Mouse (Mus musculus) neural tube, embryonic 12.5 days (tissue): ENCODE measurements around the gene Hist1h2af. TPM values are rescaled to one million over a fixed set of nuclear protein-coding genes. Genes with fewer than 3 reads are reported as not detected.
"Not testable (repeated sequence)": the region's sequence is repeated elsewhere in the genome, so short reads cannot be mapped to it uniquely, and the experiment has no call there.

Experiments used
- ATAC-seq: fragments of 200-750 bp; cut with Nextera tagmentation; 2 replicates; pipeline ENCODE4 v1.8.0; 2017; ENCODE audit warnings: low read depth, mild to moderate bottlenecking, moderate TSS enrichment, moderate library complexity; ENCODE audit not compliant: low FRiP score
- H3K27ac ChIP-seq: fragments of 300-500 bp; sonication (generic); 2 replicates; pipeline ENCODE4 v1.5.1; 2016
- H3K27me3 ChIP-seq: fragments of 300-500 bp; sonication (generic); replicated peaks from 2 replicates; pipeline ENCODE4 v1.6.1; 2016; ENCODE audit warnings: mild to moderate bottlenecking
- H3K36me3 ChIP-seq: fragments of 300-500 bp; sonication (generic); 2 replicates; pipeline ENCODE4 v1.6.1; 2016; ENCODE audit warnings: mild to moderate bottlenecking
- H3K4me1 ChIP-seq: fragments of 300-500 bp; sonication (generic); 2 replicates; pipeline ENCODE4 v1.6.1; 2016
- H3K4me2 ChIP-seq: fragments of 300-500 bp; sonication (generic); replicated peaks from 2 replicates; pipeline ENCODE4 v1.6.1; 2016; ENCODE audit warnings: mild to moderate bottlenecking
- H3K4me3 ChIP-seq: fragments of 300-500 bp; sonication (generic); 2 replicates; pipeline ENCODE4 v1.5.1; 2016
- H3K9ac ChIP-seq: fragments of 300-500 bp; sonication (generic); 2 replicates; pipeline ENCODE4 v1.6.1; 2016; ENCODE audit warnings: mild to moderate bottlenecking
- H3K9me3 ChIP-seq: fragments of 300-500 bp; sonication (generic); 2 replicates; pipeline ENCODE4 v1.6.1; 2016; ENCODE audit warnings: mild to moderate bottlenecking
- WGBS: fragments of 180-500 bp; shearing (Covaris S2); methylation state at CpG from one replicate; pipeline ENCODE4 v1.1.7; 2016; 5-methylcytosine and 5-hydroxymethylcytosine counted together
- polyA plus RNA-seq: library from polyadenylated mRNA; unstranded; fragments of >200 nt; fragmentation: Nextera tagmentation; extraction: Ambion mirVana; gene quantifications from 2 replicates; pipeline ENCODE4 v1.2.1, GENCODE M21; 2016

Gene Hist1h2af
- polyA plus RNA-seq, result 2.7 and 5.6 TPM in 2 replicates

GRCm38 (mm10) chr13:23533560-23534367 is at the start of gene Hist1h2af:
TSS of gene Hist1h2af (plus strand) at chr13:23533906.
- peak; percentile 30 for ATAC-seq
- peaks cover 22% of the 10 kb centered on the region for H3K4me1 ChIP-seq
- WGBS, result under 1% methylated on average over 26 of the region's 53 CpGs

GRCm38 (mm10) chr13:23485271-23485670 is 48.4 kb upstream of the Hist1h2af start:
- no peak overlapping the region for H3K4me3 ChIP-seq
- H3K4me2 ChIP-seq, result no peak overlapping the region
- H3K4me1 ChIP-seq, result 0 out of 2 replicates have a peak, but pooled peaks cover 10% of the 10 kb centered on the region
- H3K27ac ChIP-seq, result no peak overlapping the region
- ATAC-seq, result no peak
- no peak overlapping the region for H3K9ac ChIP-seq
- WGBS, result 47% methylated on average over 5 of the region's 5 CpGs
- no peaks in the 10 kb centered on the region for H3K36me3 ChIP-seq
- H3K27me3 ChIP-seq, result no peaks in the 10 kb centered on the region
- no peaks in the 10 kb centered on the region for H3K9me3 ChIP-seq

More at GRCm38 (mm10) chr13:23533560-23534367, at the start of gene Hist1h2af:
- H3K4me3 ChIP-seq, result peak within 1 kb of the TSS; percentile 46
- peak within 1 kb of the TSS; percentile 70 for H3K4me2 ChIP-seq
- not testable (repeated sequence) for H3K36me3 ChIP-seq, H3K9me3 ChIP-seq, H3K27me3 ChIP-seq
- H3K27ac ChIP-seq, result peak within 1 kb of the TSS; percentile 66
- H3K9ac ChIP-seq, result peak within 1 kb of the TSS; percentile 57

GRCm38 (mm10) chr13:23488400-23489322 is 45.0 kb upstream of the Hist1h2af start, which contains the start of gene Btn2a2:
TSS of gene Btn2a2 (minus strand) at chr13:23488857.
- Histone ChIP-seq H3K4me1 (0 out of 2 replicates have a peak, but pooled peaks cover 10% of the 10 kb centered on the region), H3K4me3 (peak within 1 kb of the TSS; percentile 18; the same call in 1 of the 2 replicates), H3K36me3 (no peaks in the 10 kb centered on the region), H3K9me3 (no peaks in the 10 kb centered on the region), H3K4me2 (peak within 1 kb of the TSS; percentile 57), H3K9ac (peak within 1 kb of the TSS; percentile 38), H3K27me3 (no peaks in the 10 kb centered on the region), H3K27ac (no peak within 1 kb of the TSS)
- ATAC-seq, result peak; percentile 95
- 9% methylated on average over 14 of the region's 14 CpGs for WGBS

- Histone ChIP-seq H3K27me3 (no peaks in the 10 kb centered on the region), H3K9ac (no peak overlapping the region), H3K4me2 (no peak overlapping the region), H3K27ac (no peak overlapping the region), H3K4me3 (no peak overlapping the region), H3K4me1 (0 out of 2 replicates have a peak, but pooled peaks cover 10% of the 10 kb centered on the region), H3K9me3 (no peaks in the 10 kb centered on the region), H3K36me3 (no peaks in the 10 kb centered on the region)
- 67% methylated on average over 1 of the region's 1 CpGs for WGBS
- no peak for ATAC-seq
These were observed 42.8 kb upstream of the Hist1h2af start for GRCm38 (mm10) chr13:23490863-23491262.

GRCm38 (mm10) chr13:23491263-23491662 is 42.4 kb upstream of the Hist1h2af start:
- WGBS, result 21% methylated on average over 1 of the region's 1 CpGs
- Histone ChIP-seq H3K27me3 (no peaks in the 10 kb centered on the region), H3K9ac (no peak overlapping the region), H3K4me3 (no peak overlapping the region), H3K4me1 (0 out of 2 replicates have a peak, but pooled peaks cover 10% of the 10 kb centered on the region), H3K27ac (no peak overlapping the region), H3K4me2 (no peak overlapping the region), H3K9me3 (no peaks in the 10 kb centered on the region), H3K36me3 (no peaks in the 10 kb centered on the region)
- no peak for ATAC-seq

GRCm38 (mm10) chr13:23491990-23492389 is 41.7 kb upstream of the Hist1h2af start:
- Histone ChIP-seq H3K4me3 (no peak overlapping the region), H3K27me3 (no peaks in the 10 kb centered on the region), H3K4me2 (peak overlapping the region; percentile 52), H3K9ac (no peak overlapping the region), H3K27ac (no peak overlapping the region), H3K9me3 (no peaks in the 10 kb centered on the region), H3K36me3 (no peaks in the 10 kb centered on the region), H3K4me1 (0 out of 2 replicates have a peak, but pooled peaks cover 10% of the 10 kb centered on the region)
- 3% methylated on average over 14 of the region's 14 CpGs for whole genome bisulfite sequencing
- ATAC-seq, result peak; percentile 46; the same call in 1 of the 2 replicates

GRCm38 (mm10) chr13:23495526-23495925 is 38.2 kb upstream of the Hist1h2af start:
- Histone ChIP-seq H3K4me3 (no peak overlapping the region), H3K9ac (no peak overlapping the region), H3K36me3 (no peaks in the 10 kb centered on the region), H3K4me2 (no peak overlapping the region), H3K27ac (no peak overlapping the region), H3K9me3 (no peaks in the 10 kb centered on the region), H3K4me1 (0 out of 2 replicates have a peak, but pooled peaks cover 7% of the 10 kb centered on the region), H3K27me3 (peaks cover 4% of the 10 kb centered on the region; the same call in 1 of the 2 replicates)
- 78% methylated on average over 6 of the region's 6 CpGs for WGBS
- ATAC-seq, result no peak

- Histone ChIP-seq H3K4me3 (0 out of 2 replicates have a peak overlapping the region, but pooled peaks have one; percentile 9), H3K27me3 (peaks cover 4% of the 10 kb centered on the region; the same call in 1 of the 2 replicates), H3K36me3 (no peaks in the 10 kb centered on the region), H3K4me1 (0 out of 2 replicates have a peak, but pooled peaks cover 7% of the 10 kb centered on the region), H3K9ac (no peak overlapping the region), H3K27ac (no peak overlapping the region), H3K9me3 (no peaks in the 10 kb centered on the region), H3K4me2 (peak overlapping the region; percentile 43)
- 0 out of 2 replicates have a peak, but pooled peaks have one; percentile 17 for ATAC-seq
- 1% methylated on average over 19 of the region's 19 CpGs for WGBS
These were observed 35.9 kb upstream of the Hist1h2af start for GRCm38 (mm10) chr13:23497656-23498321.

- H3K4me1 ChIP-seq, result 0 out of 2 replicates have a peak, but pooled peaks cover 7% of the 10 kb centered on the region
- peak overlapping the region; percentile 43 for H3K4me2 ChIP-seq
- no peak overlapping the region for H3K27ac ChIP-seq
- WGBS, result 8% methylated on average over 10 of the region's 10 CpGs
- H3K27me3 ChIP-seq, result peaks cover 4% of the 10 kb centered on the region; the same call in 1 of the 2 replicates
- H3K36me3 ChIP-seq, result no peaks in the 10 kb centered on the region
- H3K9me3 ChIP-seq, result no peaks in the 10 kb centered on the region
- no peak overlapping the region for H3K9ac ChIP-seq
- ATAC-seq, result no peak
- no peak overlapping the region for H3K4me3 ChIP-seq
These were observed 35.1 kb upstream of the Hist1h2af start for GRCm38 (mm10) chr13:23498653-23499052.

- no peak for ATAC-seq
- Histone ChIP-seq H3K27ac (no peak overlapping the region), H3K4me2 (no peak overlapping the region), H3K36me3 (no peaks in the 10 kb centered on the region), H3K27me3 (peaks cover 4% of the 10 kb centered on the region; the same call in 1 of the 2 replicates), H3K4me3 (no peak overlapping the region), H3K9me3 (no peaks in the 10 kb centered on the region), H3K4me1 (0 out of 2 replicates have a peak, but pooled peaks cover 7% of the 10 kb centered on the region), H3K9ac (no peak overlapping the region)
- WGBS, result 3% methylated on average over 7 of the region's 7 CpGs
These were observed 33.8 kb upstream of the Hist1h2af start for GRCm38 (mm10) chr13:23499943-23500342.
